Mouse (Mus musculus): ENCODE results near the gene Tshz2. TPM values are rescaled to one million over a fixed set of nuclear protein-coding genes. Genes with fewer than 3 reads are reported as not detected.
A peak's percentile ranks its signal among the peaks of the same experiment; 100 is the strongest.

Tshz2 gene
- polyA plus RNA-seq, 1 experiment from 2014 or later: 13.0 TPM

DNA sequence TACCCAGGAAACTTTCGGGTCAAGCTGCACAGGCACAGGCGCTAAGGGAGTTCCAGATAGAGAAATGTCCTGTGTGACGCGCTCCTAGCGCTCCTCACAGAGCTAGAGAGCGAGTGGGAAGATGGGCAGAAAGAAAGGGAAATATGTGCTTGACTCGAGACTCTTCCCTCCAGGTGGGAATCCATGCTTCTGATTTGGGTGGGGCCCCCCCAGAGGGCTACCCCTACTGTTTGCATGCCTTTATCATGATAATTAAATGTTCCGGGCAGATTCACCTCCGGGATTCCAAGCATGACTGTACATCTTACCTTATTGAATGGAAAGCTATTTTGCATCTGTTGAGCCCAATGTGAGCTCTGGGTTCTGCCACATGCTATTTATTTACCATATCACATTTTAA is 255.1 kb downstream of the Tshz2 start:
- no peak overlapping the region for H3K4me3 ChIP-seq (replicated peaks; ENCODE audit: low read depth, low read length)
- no peak overlapping the region for H3K9ac ChIP-seq (replicated peaks; ENCODE audit: low read length)
- no peak overlapping the region for H3K27ac ChIP-seq (replicated peaks; ENCODE audit: low read depth, low read length)
- H3K4me2 ChIP-seq (ENCODE audit: low read length): no peak overlapping the region
- no peaks in the 10 kb centered on the region for H3K9me3 ChIP-seq (ENCODE audit: control insufficient read depth, low read length)
- H3K27me3 ChIP-seq (ENCODE audit: control insufficient read depth, insufficient read depth, low read length): no peaks in the 10 kb centered on the region
- H3K4me1 ChIP-seq (ENCODE audit: control insufficient read depth, insufficient read depth, low read length): no peaks in the 10 kb centered on the region
- DNase-seq (no peak), ATAC-seq (ENCODE audit: low FRiP score, low TSS enrichment) (no peak)
- no peaks in the 10 kb centered on the region for H3K36me3 ChIP-seq (ENCODE audit: control insufficient read depth, insufficient read depth, low read length)
- 68% methylated on average over 9 of the region's 9 CpGs for WGBS

DNA sequence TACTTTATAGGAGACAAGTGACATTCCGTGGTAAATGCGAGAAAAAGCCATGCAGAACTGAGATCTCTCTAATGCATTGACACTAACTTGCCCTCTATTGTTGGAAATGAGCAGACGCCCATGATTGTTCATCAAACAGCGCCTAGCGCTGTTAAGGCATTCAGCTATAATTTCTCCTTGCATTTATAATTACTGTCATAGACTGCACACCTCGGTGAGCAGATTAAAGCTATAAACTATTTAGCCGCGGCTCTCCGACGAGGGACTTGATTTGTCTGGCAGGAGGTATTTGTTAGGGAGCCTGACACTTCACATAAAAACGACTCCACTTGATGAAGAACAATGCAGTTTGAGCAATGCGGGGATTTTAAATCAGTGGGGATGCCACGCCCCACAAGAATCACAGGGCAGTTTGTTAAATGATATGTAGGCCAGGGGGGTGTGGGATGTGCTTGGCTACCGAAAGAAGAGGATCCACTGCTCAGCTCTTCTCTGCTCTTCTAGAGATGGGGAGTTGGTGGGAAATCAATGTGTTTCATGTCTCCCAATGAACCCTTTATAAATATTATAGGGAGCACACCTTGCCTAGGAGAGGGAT is 259.7 kb downstream of the Tshz2 start:
- H3K27me3 ChIP-seq (ENCODE audit: control insufficient read depth, insufficient read depth, low read length): no peaks in the 10 kb centered on the region
- no peak overlapping the region for H3K4me3 ChIP-seq (replicated peaks; ENCODE audit: low read depth, low read length)
- no peaks in the 10 kb centered on the region for H3K9me3 ChIP-seq (ENCODE audit: control insufficient read depth, low read length)
- H3K4me2 ChIP-seq (ENCODE audit: low read length): no peak overlapping the region
- ATAC-seq (ENCODE audit: low FRiP score, low TSS enrichment) (no peak), DNase-seq (peak; percentile 58)
- WGBS: 20% methylated on average over 14 of the region's 14 CpGs
- no peak overlapping the region for H3K27ac ChIP-seq (replicated peaks; ENCODE audit: low read depth, low read length)
- H3K9ac ChIP-seq (replicated peaks; ENCODE audit: low read length): no peak overlapping the region
- H3K4me1 ChIP-seq (ENCODE audit: control insufficient read depth, insufficient read depth, low read length): no peaks in the 10 kb centered on the region
- no peaks in the 10 kb centered on the region for H3K36me3 ChIP-seq (ENCODE audit: control insufficient read depth, insufficient read depth, low read length)

DNA sequence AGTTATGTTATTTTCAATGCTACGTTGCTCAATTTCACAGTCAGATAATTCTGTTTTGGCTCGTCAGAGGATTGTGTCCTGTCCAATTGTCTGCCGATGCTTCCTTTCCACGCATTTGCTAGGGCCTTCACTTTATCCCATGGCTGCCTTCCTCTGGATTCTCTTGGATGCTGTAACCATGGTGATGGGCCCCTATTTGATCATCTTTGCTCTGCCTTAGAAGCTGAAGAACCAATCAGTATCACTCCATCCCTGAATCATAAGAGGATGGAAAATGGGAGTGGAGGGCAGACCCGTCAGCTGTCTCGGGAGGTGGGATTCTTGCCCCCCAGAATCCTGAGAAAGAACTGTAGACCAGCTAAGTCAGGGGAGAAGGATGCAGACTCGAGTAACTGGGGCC is 270.1 kb downstream of the Tshz2 start:
- Histone ChIP-seq H3K4me1 (ENCODE audit: control insufficient read depth, insufficient read depth, low read length) (peaks cover 6% of the 10 kb centered on the region; the same call in 1 of the 2 replicates), H3K36me3 (ENCODE audit: control insufficient read depth, insufficient read depth, low read length) (no peaks in the 10 kb centered on the region), H3K27me3 (ENCODE audit: control insufficient read depth, insufficient read depth, low read length) (no peaks in the 10 kb centered on the region), H3K4me2 (ENCODE audit: low read length) (no peak overlapping the region), H3K4me3 (replicated peaks; ENCODE audit: low read depth, low read length) (no peak overlapping the region), H3K27ac (replicated peaks; ENCODE audit: low read depth, low read length) (peak overlapping the region; percentile 38; the same call in 1 of the 2 replicates), H3K9me3 (ENCODE audit: control insufficient read depth, low read length) (no peaks in the 10 kb centered on the region), H3K9ac (replicated peaks; ENCODE audit: low read length) (no peak overlapping the region)
- WGBS: 35% methylated on average over 7 of the region's 7 CpGs
- DNase-seq: peak; percentile 72
- no peak for ATAC-seq (ENCODE audit: low FRiP score, low TSS enrichment)

DNA sequence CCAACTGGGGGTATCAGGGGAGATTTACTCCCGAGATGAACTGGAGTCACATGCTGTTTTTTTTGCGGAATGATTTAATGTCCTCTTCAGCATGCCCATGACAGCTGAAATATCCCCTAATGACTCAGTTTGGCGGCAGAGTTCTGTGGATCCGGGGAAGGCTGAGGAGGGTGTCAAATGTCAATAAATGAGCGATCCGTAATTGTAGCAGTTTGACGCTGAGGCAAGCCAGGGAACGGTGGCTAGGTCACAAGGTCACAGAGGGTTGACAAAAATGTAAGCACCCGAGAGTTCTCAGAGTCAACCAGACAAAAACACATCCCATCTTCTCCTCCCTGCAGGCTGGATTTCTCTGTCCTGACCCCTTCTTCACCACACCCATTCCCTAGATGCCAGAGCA is 273.6 kb downstream of the Tshz2 start:
- no peaks in the 10 kb centered on the region for H3K9me3 ChIP-seq (ENCODE audit: control insufficient read depth, low read length)
- H3K4me2 ChIP-seq (ENCODE audit: low read length): no peak overlapping the region
- H3K9ac ChIP-seq (replicated peaks; ENCODE audit: low read length): no peak overlapping the region
- 22% methylated on average over 9 of the region's 9 CpGs for WGBS
- no peak overlapping the region for H3K4me3 ChIP-seq (replicated peaks; ENCODE audit: low read depth, low read length)
- peaks cover 6% of the 10 kb centered on the region; the same call in 1 of the 2 replicates for H3K4me1 ChIP-seq (ENCODE audit: control insufficient read depth, insufficient read depth, low read length)
- no peaks in the 10 kb centered on the region for H3K27me3 ChIP-seq (ENCODE audit: control insufficient read depth, insufficient read depth, low read length)
- no peaks in the 10 kb centered on the region for H3K36me3 ChIP-seq (ENCODE audit: control insufficient read depth, insufficient read depth, low read length)
- ATAC-seq (ENCODE audit: low FRiP score, low TSS enrichment) (no peak), DNase-seq (no peak)
- H3K27ac ChIP-seq (replicated peaks; ENCODE audit: low read depth, low read length): no peak overlapping the region

DNA sequence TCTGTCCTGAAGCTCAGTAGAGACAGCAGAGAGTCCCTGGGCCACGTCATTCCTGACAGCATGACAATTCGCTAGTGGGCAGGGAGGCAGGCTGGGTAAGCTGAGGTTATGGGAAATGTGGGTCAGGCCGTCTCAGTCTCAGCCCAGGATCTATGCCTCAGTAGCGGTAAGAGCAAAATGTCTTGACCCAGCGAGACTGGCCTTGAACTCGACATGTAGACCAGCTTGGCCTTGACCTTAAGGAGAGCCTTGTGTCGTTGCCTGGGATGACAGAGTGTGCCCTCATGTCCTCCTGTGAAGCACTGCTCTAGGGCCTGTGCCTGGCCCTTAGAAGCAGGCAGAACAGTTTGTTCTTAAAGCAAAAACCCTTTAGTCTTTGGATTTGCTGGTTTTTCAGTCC is 275.2 kb downstream of the Tshz2 start:
- no peaks in the 10 kb centered on the region for H3K27me3 ChIP-seq (ENCODE audit: control insufficient read depth, insufficient read depth, low read length)
- peaks cover 3% of the 10 kb centered on the region; the same call in 1 of the 2 replicates for H3K4me1 ChIP-seq (ENCODE audit: control insufficient read depth, insufficient read depth, low read length)
- no peak overlapping the region for H3K9ac ChIP-seq (replicated peaks; ENCODE audit: low read length)
- H3K4me3 ChIP-seq (replicated peaks; ENCODE audit: low read depth, low read length): no peak overlapping the region
- no peak for DNase-seq
- 83% methylated on average over 7 of the region's 7 CpGs for WGBS
- H3K9me3 ChIP-seq (ENCODE audit: control insufficient read depth, low read length): no peaks in the 10 kb centered on the region
- no peaks in the 10 kb centered on the region for H3K36me3 ChIP-seq (ENCODE audit: control insufficient read depth, insufficient read depth, low read length)
- ATAC-seq (ENCODE audit: low FRiP score, low TSS enrichment): no peak
- H3K4me2 ChIP-seq (ENCODE audit: low read length): no peak overlapping the region
- H3K27ac ChIP-seq (replicated peaks; ENCODE audit: low read depth, low read length): no peak overlapping the region

DNA sequence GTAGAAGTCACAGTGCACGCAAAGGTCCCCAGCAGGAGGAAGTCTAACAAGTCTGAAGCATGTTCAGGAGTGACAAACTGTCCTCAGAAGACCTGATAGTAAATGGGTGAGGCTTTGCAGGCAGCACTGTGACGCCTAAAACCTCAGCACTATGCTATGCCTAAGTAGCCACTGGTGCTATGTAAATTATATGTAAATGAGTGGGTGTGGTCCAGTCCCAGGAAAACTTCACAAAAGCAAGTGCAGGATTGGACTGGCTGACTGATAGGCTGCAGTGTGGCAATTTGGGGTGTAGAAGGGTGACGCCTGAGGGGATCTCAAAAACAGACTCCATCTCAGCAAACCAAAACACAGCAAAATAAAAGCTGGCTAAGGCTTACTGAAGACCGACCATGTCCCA is 277.8 kb downstream of the Tshz2 start:
- ATAC-seq (ENCODE audit: low FRiP score, low TSS enrichment) (no peak), DNase-seq (no peak)
- 59% methylated on average over 4 of the region's 4 CpGs for WGBS
- Histone ChIP-seq H3K4me2 (ENCODE audit: low read length) (no peak overlapping the region), H3K4me1 (ENCODE audit: control insufficient read depth, insufficient read depth, low read length) (0 out of 2 replicates have a peak, but pooled peaks cover 3% of the 10 kb centered on the region), H3K4me3 (replicated peaks; ENCODE audit: low read depth, low read length) (no peak overlapping the region), H3K36me3 (ENCODE audit: control insufficient read depth, insufficient read depth, low read length) (no peaks in the 10 kb centered on the region), H3K9me3 (ENCODE audit: control insufficient read depth, low read length) (no peaks in the 10 kb centered on the region), H3K27ac (replicated peaks; ENCODE audit: low read depth, low read length) (no peak overlapping the region), H3K27me3 (ENCODE audit: control insufficient read depth, insufficient read depth, low read length) (no peaks in the 10 kb centered on the region), H3K9ac (replicated peaks; ENCODE audit: low read length) (no peak overlapping the region)

DNA sequence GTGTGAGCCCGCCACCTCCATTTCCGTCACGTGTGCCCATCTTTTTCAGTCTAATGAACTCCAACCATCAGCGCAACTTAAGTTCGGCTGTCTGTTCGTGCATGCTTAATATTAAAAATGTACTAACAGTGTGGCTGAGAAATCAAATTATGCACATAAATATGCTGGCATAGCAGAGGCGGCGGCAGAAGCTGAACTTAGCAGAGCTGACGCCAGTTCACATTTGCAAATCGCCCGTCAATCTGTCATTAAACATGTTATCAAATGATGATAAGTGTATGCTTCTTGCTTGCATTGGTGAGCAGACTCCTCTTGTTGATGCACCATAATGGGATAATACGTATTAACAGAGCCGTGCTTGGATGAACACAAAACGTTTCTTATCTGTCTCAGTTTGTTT is 280.0 kb downstream of the Tshz2 start:
- H3K27me3 ChIP-seq (ENCODE audit: control insufficient read depth, insufficient read depth, low read length): no peaks in the 10 kb centered on the region
- H3K4me3 ChIP-seq (replicated peaks; ENCODE audit: low read depth, low read length): no peak overlapping the region
- DNase-seq (peak; percentile 44), ATAC-seq (ENCODE audit: low FRiP score, low TSS enrichment) (no peak)
- 0 out of 2 replicates have a peak overlapping the region, but pooled peaks have one; percentile 6 for H3K4me2 ChIP-seq (ENCODE audit: low read length)
- H3K36me3 ChIP-seq (ENCODE audit: control insufficient read depth, insufficient read depth, low read length): no peaks in the 10 kb centered on the region
- H3K4me1 ChIP-seq (ENCODE audit: control insufficient read depth, insufficient read depth, low read length): 0 out of 2 replicates have a peak, but pooled peaks cover 3% of the 10 kb centered on the region
- H3K9me3 ChIP-seq (ENCODE audit: control insufficient read depth, low read length): no peaks in the 10 kb centered on the region
- no peak overlapping the region; the same call in 1 of the 2 replicates for H3K27ac ChIP-seq (replicated peaks; ENCODE audit: low read depth, low read length)
- no peak overlapping the region for H3K9ac ChIP-seq (replicated peaks; ENCODE audit: low read length)
- WGBS: 64% methylated on average over 14 of the region's 14 CpGs

DNA sequence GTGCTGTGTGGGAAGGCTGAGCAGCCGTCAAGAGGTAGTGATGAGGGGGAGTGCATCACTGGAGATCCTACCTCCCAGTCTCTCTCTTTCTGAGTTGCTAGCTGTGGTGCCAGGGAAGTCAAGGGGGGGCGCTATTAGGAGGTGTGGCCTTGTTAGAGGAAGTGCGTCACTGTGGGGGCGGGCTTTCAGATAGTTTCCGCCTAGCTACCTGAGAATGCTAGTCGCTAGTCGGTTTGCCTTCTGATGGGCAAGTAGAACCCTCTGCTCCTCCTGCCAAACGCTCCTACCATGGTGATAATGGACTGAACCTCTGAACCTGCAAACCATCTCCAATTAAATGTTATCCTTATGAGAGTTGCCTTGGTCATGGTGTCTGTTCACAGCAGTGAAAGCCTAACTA is 282.1 kb downstream of the Tshz2 start:
- Histone ChIP-seq H3K9ac (replicated peaks; ENCODE audit: low read length) (no peak overlapping the region), H3K27ac (replicated peaks; ENCODE audit: low read depth, low read length) (no peak overlapping the region), H3K4me2 (ENCODE audit: low read length) (no peak overlapping the region), H3K4me1 (ENCODE audit: control insufficient read depth, insufficient read depth, low read length) (0 out of 2 replicates have a peak, but pooled peaks cover 3% of the 10 kb centered on the region), H3K4me3 (replicated peaks; ENCODE audit: low read depth, low read length) (no peak overlapping the region), H3K27me3 (ENCODE audit: control insufficient read depth, insufficient read depth, low read length) (no peaks in the 10 kb centered on the region), H3K9me3 (ENCODE audit: control insufficient read depth, low read length) (no peaks in the 10 kb centered on the region), H3K36me3 (ENCODE audit: control insufficient read depth, insufficient read depth, low read length) (no peaks in the 10 kb centered on the region)
- 84% methylated on average over 8 of the region's 8 CpGs for whole genome bisulfite sequencing
- ATAC-seq (ENCODE audit: low FRiP score, low TSS enrichment): no peak
- DNase-seq: no peak

DNA sequence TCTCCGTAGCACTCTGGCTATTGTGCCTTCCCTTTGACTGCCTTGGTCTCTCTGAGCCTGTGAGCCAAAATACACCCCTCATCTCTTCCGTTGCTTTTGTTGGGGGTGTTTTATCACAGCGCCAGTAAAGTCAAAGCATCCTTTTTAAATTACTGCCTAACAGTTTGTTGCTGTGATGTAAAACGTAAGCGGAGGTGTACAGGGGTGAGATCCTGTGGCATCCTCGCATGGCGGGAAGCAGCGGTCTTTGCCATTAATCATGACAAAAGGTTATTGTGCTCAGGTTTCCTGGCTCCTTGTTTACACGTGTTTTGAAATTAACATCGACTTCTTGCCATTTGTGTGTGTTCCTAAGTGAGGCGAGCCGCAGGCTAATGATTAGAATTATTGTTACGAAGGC is 282.5 kb downstream of the Tshz2 start:
- WGBS: 88% methylated on average over 13 of the region's 13 CpGs
- DNase-seq: no peak
- Histone ChIP-seq H3K27ac (replicated peaks; ENCODE audit: low read depth, low read length) (no peak overlapping the region), H3K36me3 (ENCODE audit: control insufficient read depth, insufficient read depth, low read length) (no peaks in the 10 kb centered on the region), H3K9me3 (ENCODE audit: control insufficient read depth, low read length) (no peaks in the 10 kb centered on the region), H3K4me2 (ENCODE audit: low read length) (no peak overlapping the region), H3K27me3 (ENCODE audit: control insufficient read depth, insufficient read depth, low read length) (no peaks in the 10 kb centered on the region), H3K4me3 (replicated peaks; ENCODE audit: low read depth, low read length) (no peak overlapping the region), H3K4me1 (ENCODE audit: control insufficient read depth, insufficient read depth, low read length) (0 out of 2 replicates have a peak, but pooled peaks cover 3% of the 10 kb centered on the region), H3K9ac (replicated peaks; ENCODE audit: low read length) (no peak overlapping the region)
- no peak for ATAC-seq (ENCODE audit: low FRiP score, low TSS enrichment)
